Mouse (Mus musculus) inflammation-experienced regulatory T-cells, adult 6 months (primary cell): ENCODE results near the gene Lmx1b. TPM values are rescaled to one million over a fixed set of nuclear protein-coding genes. Genes with fewer than 3 reads are reported as not detected.
A peak's percentile ranks its signal among the peaks of the same experiment; 100 is the strongest.

Experiments used
- ATAC-seq: one replicate; pipeline ENCODE4 v1.8.0; 2017
- polyA plus RNA-seq, 3 experiments: library from polyadenylated mRNA; unstranded; fragments of 100-300 nt; shearing (Covaris generic); gene quantifications; one replicate each; pipeline ENCODE4 v1.2.1; 2017

Lmx1b gene
- polyA plus RNA-seq, 3 experiments from 2014 or later: not detected

- no peak for ATAC-seq
Measured at GRCm38 (mm10) chr2:33643721-33644713, 3.7 kb upstream of the Lmx1b start.

DNA sequence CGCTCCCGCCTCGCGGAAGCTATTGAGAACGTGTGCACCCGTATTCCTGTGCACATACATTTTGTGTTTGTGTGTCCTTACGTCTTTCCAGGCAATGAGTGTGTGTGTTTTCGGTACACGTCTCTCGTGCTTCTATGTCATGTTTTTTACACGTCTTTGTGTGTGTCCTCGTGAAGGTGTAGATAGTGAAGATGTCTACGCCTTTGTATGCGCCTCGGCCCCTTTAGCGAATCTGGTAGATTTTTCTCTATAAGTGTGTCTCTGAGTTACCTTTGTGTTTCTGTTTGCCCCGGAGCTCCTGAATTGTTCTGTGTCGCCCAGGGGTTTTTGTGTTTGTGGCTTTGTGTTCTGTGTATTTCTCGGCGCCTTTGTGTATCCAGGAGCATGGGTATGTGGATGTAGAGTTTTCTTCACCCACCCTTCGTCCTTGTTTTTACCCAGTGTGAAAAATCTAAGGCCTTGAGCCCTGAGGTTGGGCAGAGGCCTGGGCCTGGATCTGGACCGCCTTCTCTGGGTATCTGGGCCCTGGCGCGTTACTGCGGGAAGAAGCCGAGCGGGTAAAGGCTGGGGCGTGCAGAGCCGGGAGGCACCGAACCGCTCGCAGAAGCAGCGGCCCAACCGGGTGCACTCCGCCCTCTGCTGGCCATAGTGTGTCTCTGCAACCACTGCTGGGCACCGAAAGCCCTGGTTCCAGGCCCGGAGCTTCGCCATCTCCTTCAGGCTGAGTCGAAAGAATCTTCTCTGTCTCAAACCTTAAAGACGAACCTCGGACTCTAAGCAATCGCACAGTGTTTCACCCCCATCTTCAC lies 2.5 kb upstream of the Lmx1b start:
- peak; percentile 48 for ATAC-seq

DNA sequence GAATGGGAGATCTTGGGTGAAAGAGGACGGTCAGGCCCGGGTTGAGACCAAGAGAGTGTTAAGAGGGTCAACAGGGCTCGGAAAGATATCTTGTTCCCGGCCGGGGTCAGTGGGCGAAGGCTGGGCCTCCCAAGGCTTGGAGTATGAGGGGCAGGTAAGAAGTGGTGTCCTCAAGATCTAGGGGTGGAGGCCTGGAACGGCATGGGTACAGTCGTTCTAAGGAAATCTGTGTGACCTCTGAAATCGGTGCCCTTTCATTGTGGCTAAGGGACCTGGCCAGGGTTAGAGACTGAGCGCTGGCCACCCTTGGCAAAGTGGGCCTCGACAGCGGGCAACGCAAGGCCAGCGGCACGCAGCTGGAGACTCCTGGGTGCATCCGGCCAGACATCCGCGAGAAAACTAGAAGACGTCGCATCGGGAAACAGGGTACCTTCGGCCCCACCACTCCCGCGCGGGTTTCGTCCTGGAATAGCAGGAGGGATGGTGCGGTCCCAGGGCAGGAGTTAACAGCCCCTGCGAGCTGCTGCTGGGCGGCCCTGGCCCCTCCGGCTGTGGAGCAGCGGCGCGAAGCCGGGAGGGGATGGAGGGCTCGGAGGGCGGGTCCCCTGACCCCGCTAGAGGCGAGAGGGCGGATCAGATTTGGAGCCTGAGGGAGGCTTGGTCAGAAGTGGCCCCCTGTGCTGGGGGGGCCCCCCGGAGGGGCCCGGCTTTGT lies 1.7 kb upstream of the Lmx1b start:
- ATAC-seq: no peak

DNA sequence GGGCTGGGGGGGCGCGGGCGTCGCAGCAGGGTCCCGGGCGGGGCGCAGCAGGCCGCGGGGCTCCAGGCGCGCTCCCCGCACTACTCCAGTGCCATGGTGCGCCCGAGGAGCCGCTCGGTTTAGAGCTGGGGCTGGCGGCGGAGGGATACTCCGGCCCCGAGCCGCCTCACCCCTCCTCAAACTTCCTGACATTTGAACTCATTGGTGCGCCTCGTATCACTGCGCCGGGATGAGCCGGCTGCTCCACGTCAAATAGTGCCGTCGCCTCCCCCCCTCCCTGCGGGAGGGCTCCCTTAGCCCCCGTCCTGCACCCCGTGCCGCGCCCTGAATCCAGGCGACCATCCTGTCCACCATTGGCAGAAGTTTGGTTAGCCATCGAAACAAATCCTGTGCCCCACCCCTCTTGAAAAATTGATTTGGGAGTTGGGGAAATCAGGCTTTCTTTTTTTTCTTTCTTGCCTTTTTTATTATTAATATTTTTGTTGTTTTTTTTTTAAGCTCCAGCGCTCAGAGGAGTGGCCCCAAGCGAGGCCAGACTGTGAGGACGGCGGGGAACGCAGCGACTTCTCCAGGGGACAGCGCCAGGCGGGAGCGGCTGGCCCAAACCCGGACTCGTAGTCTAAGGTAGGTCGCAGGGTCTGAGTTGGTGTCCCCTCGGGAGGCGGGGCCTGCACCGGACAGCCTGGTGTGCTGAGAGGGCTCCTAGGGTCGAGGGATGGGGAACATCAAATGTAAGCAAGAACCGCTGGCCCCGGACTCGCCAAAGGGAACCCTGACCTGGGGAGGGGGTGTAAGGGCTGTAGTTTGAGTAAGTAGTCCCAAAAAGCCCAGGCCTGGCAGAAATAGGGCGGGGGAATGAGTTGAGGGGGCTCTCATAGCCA lies 907 bp upstream of the Lmx1b start:
- no peak for ATAC-seq

- no peak for ATAC-seq
Measured at GRCm38 (mm10) chr2:33639301-33640170, 775 bp downstream of the Lmx1b start.

DNA sequence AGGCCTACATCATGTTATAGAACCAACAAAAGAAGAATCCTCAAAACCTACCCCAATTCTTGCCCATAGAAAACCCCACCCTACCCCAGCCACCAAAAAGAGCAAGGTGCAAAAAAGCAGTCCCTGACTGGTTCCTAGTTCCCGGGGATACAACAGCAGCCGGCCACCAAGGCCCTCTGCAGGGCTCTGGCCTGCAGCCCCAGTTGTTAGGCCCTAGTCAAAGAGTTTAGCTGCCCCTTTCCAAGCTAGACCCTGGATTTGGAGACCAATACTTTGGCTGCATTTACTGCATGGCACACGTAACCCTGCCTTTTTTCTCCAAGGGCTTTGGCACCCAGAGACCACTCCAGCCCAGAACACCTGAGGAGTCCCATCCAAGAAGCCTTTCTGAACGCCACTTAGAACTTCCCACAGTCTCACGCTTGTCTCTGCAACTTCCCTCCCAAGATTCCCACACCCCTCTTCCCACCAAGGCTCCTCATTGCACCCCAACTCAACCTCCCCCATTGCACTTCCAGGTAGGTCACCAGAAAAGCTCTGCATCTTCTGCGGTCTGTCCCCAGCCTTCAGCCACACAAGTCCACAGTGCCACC lies 2.1 kb downstream of the Lmx1b start:
- no peak for ATAC-seq

DNA sequence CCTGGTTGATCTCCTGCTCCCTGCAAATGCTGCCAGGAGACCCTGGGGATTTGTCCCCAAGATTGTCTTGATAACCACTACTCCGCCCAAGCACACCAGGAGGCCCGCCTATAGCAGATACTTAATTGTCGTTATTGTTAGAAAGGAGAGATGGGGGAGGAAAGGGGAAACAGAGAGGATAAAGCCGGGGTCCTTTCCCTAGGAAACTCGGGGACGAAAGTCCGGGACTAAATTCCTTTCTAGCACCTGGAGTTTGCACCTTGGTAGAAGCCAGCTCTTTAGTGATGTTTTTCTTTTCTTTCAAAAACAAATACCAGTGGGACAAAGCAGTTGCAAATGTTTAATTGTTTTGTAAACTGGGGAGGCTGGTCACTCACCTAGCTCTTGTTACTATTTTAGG lies 3.0 kb downstream of the Lmx1b start:
- no peak for ATAC-seq

- no peak for ATAC-seq
Measured at GRCm38 (mm10) chr2:33636628-33637188, 3.6 kb downstream of the Lmx1b start.

DNA sequence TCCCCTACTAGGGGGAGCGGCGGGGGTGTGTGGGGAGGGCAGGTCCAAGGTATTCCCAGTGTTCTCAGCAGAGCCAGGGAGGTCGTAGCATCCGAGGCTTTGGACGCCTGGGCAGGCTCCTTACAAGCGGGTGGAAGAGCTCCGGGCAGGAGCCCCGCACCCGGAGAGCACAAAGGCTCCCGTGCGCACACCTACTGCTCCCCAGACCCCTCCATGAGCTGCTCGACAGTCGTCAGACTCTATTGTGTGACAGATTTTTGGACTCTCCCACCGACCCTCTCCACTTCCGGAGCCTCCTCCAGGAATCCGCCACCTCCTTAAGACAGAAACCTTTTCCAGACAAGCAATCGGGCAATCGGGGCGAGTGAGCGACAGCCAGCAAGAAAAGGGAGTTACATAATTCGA lies 4.2 kb downstream of the Lmx1b start:
- ATAC-seq: no peak

- ATAC-seq: no peak
Measured at GRCm38 (mm10) chr2:33635323-33636116, 4.8 kb downstream of the Lmx1b start.

DNA sequence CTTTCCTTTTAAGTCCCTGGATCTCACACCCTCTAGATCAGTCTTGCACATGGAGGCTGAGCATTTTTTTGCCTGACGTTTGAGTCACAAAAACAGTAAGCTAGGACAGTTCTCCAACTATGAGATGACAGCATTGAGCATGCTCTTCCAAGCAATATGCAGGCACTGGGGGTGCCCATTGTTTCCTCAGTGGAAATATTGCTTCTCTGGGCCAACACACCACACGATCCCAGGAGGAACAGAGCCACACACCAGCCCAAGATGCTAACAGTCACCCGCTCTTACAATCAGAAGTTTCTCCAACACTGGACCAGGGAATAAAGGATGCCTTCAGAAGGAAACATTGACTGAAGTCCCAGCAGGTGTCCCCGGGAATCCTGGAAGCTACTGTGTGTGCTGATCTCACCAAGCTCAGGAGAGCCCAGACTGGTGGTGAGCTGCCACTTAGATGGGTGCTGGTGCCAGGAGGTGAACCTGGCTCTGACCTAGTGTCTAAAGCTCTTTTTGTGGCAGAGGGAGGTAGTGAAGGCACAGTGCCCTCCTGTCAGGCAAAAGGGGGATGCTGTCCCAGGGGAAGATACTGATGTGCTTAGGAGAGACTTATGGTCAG lies 5.7 kb downstream of the Lmx1b start:
- ATAC-seq: no peak

- ATAC-seq: no peak
Measured at GRCm38 (mm10) chr2:33633955-33634354, 6.4 kb downstream of the Lmx1b start.

- no peak for ATAC-seq
Measured at GRCm38 (mm10) chr2:33633237-33633636, 7.1 kb downstream of the Lmx1b start.

- no peak for ATAC-seq
Measured at GRCm38 (mm10) chr2:33632551-33633059, 7.7 kb downstream of the Lmx1b start.

GRCm38 (mm10) chr2:33631708-33632343 lies 8.5 kb downstream of the Lmx1b start:
- ATAC-seq: no peak

DNA sequence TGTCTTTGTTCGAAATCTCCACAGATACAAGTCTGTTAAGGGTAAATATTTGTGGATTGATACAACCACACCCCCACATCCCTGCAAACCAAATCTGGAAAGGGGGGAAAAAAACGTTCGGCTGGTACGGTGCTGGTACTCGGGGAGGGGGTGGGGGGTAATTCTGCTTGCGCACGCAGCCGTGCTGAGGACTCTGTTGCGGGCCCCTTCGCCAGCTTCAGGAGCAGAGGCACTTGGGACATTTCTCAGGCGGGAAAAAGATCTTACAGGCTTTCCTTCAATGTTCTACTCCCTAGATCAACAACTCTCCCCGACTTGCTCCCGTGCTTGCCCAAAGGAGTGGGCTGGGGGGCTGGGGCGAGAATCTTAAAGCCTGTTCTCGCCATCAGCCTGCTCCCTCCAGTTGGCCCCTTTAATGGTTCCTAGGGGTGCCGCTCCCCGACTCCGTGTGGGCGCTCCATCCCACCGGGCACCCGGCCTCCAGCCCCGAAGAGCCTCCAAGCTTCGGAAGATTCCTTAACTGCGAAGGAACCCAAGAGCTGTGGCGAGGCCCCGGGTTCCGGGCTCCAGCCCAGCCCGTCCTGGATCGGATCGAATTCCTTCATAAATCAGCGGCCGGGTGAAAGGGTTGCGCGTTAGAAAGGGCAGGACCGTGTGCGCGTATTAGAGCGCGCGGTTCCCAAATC lies 9.1 kb downstream of the Lmx1b start:
- no peak for ATAC-seq
